Mouse (Mus musculus): ENCODE data around the gene Pdzd2.

DNA sequence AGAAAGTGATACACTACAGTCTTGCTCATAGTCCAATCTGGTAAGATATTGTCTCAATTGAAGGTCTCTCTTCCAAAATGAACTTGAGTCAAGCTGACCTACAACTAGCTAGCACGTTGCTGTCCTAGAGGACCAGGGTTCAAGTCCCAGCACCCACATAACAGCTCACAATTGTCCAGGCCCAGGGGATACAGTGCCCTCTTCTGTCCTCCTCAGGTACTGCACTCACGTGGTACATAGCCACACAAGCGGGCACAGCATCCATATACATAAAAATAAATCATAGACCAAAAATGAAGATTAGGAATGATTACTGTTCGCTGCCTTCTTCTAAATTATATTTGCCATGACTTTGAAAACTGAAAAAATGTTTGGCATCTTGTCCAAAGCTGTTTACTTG, 136.1 kb downstream of the Pdzd2 start:
- TF ChIP-seq GATA1 (IDR thresholded peaks at IDR 0.05; ENCODE audit: borderline replicate concordance, low read length) (no peak), FLI1 (IDR thresholded peaks at IDR 0.05; ENCODE audit: low read length) (no peak)

Data from megakaryocyte, embryonic 14.5 days (primary cell).